Mouse (Mus musculus): Measurements from ENCODE around the gene Immp2l.

Gene Immp2l

GRCm38 (mm10) chr12:41192829-41193228, 168.9 kb downstream of the Immp2l start:
- DNase-seq, result no peak

DNA sequence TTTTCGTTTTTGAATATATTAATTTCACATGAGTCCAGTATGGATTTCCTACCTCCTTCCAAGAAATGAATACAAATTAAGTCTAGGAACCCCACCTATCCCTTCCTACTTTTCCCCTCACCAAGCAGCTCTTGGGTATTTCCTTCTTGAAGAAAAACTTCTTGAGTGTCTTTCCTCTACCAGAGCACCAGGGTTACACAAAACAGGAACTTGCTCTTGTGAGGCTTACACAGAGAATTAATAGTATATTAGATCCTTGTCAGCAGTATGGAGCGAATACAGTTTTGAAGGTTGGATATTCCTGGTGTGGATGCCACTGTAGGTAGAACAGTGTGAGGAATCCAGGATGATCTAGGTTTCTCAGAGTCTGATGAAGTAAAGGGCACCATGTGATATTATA, 172.5 kb downstream of the Immp2l start:
- no peak for DNase-seq

DNA sequence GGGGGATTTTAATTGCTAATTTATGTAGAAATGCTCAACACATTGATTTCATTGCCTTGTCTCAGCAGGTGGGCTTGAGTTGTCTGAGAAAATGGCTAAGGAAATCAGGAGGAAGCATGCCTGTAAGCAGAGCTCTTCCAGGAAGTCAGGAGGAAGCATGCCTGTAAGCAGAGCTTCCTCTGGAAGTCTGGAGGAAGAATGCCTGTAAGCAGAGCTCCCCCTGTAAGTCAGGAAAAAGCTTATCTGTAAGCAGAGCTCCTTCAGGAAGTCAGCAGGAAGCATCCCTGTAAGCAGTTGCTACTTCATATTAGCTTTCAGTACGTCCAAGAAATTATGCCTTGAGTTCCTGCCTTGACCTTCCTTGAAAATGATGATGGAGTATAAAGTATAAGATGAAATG, 191.3 kb downstream of the Immp2l start:
- DNase-seq, result no peak

- DNase-seq, result no peak
Measured at GRCm38 (mm10) chr12:41221893-41222292, 198.0 kb downstream of the Immp2l start.

DNA sequence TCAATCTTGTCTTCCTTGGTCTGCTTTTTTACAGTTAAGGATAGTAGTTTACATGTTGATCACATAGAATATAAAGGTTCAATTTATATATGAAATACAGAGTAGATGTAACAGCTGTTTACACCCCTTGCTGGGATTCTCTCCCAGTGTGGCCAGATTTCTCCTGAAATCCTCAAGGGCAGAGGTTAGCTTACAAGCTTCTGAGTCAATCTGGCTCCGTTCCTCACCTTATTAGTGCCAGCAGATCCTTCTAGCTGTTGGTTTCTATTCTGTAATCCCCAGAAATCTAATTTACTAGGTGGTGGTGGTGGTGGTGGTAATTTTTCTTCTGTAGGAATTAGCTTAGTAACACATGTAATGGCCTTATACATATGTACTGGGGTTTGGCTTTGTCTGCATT, 199.8 kb downstream of the Immp2l start:
- DNase-seq, result no peak

- no peak for DNase-seq
Measured at GRCm38 (mm10) chr12:41224538-41224937, 200.6 kb downstream of the Immp2l start.

DNA sequence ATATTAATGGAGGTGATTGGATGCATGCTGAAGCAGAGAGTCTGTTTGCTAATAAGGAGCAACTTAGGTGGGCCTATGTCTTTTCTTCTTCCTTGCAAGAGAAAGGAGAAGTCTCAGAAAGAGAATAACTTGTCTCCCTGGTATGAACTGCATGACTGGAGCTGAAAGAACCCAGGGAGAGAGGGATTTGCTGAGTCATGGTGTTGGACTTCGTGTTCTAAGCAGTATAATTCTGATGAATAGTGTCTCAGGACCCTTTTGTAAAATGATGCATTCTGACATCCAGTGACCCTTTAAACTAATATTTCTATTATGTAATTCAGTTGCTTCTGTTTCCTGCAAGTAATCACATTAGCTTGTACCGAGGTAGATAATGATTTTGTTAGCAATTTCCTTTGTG, 208.1 kb downstream of the Immp2l start:
- DNase-seq, result no peak

- no peak for DNase-seq
Measured at GRCm38 (mm10) chr12:41237880-41238279, 214.0 kb downstream of the Immp2l start.

DNA sequence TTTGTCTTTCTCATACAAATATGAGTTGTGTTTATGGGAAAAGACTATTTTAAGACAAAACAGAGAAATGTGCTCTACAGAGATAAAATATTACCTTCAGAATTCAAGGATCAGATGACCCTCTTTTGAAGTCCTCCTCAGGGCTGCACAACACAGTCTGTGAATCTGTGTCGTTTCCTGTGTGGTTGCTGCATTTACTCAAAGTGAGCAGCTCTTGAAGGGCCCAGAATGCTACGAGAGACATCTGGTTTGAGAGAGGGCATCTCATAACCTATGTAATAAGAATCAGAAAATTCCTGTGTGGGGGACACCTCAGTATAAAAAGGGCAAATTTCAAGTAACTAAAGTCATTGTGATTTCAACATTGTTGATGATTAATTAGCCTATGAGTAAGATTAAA, 217.3 kb downstream of the Immp2l start:
- DNase-seq, result no peak

DNA sequence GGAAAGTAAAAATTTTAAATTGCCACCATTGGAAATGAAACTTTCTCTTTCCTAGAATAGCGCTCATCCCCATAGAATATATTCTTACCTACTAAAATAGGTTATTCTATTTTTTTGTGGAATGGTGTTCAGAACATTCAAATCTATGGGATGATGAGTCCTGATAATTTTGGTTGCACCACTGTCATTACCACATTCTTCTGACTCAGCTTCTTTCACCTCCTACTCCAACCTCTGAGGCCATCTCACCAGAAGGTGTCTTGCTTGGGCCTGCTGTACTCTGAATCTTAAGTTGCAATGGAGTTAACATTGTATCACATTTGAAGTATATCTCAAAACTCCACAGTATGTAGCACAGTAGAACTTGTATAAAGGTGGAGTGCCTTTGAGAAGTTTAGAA, 224.4 kb downstream of the Immp2l start:
- DNase-seq, result no peak

DNA sequence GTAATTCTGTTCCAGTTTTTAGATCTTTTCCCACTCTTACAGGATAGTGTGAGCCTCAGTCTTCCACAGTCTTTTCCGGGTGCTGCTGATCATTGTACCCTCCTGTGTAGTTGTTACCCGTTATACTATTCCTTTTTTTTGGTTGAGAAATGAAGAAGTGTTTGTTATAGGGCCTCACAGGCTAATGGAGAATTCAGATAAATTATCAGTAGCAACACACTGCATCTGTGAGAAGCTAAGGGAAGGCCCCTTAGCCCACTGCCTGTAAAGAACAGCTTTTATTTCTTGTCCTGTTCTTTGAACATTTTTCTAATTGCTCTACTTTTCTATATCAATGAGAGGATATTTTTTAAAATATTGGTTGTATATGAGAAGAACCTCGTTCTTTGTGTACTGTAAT, 226.2 kb downstream of the Immp2l start:
- DNase-seq, result no peak

GRCm38 (mm10) chr12:41257905-41258304, 234.0 kb downstream of the Immp2l start:
- DNase-seq, result no peak

- no peak for DNase-seq
Measured at GRCm38 (mm10) chr12:41259608-41260007, 235.7 kb downstream of the Immp2l start.

DNA sequence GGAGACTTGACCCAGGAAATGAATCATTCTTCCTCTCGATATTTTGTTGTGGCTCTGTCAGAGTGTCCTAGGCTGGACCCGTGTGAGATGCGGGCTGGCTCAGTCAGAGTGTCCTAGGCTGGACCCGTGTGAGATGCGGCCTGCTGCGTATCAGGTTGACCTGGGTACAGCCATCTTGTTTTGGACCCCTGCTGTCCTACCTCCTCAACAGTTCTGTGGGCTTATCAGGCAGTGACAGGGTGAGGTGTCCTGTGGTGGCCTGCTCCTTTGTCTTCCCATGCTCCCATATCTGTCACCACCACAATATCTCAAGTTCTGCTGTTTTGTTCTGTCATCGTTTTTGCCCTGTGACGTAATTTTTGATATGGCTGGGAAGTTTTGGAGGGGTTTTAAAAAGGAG, 250.2 kb downstream of the Immp2l start:
- no peak for DNase-seq

DNA sequence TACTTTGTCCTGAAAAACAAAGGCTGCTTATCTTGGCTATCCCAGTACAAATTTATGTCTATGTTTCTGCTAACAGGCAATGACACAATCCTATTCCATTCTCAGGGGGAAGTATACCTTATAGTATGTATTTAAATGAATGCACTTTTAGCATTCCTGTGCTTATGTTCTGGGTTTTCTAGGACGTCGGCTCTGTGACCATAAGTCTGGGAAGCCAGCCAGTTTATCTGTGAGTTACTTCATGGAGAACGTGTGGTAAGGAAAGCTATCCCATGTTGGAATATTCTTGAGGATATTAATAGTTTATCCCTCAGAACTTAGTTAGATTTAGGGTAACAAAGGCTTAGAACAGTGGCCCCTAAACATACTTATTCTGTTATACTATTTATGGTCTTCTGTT, 251.5 kb downstream of the Immp2l start:
- no peak for DNase-seq

- DNase-seq, result no peak
Measured at GRCm38 (mm10) chr12:41277896-41278295, 254.0 kb downstream of the Immp2l start.

DNA sequence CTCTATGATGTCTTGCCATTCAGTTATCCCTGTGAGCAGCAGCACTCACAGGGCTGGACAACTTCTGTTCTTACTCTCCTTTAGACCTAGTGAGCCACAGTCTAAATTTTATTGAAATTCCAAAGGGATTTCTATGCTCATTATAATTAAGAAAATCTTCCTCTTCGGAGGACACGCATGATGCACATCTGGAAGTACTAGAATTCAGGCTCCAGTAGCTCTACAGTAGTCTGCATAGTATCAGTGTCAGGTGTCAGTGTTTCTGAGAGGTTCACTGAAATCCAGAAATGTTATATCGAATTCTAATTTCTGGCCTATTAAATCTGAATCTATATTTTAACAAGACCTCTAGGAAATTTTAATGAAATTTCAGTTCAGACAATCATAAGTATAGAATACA, 265.2 kb downstream of the Immp2l start:
- DNase-seq, result no peak

- DNase-seq, result no peak
Measured at GRCm38 (mm10) chr12:41307015-41307414, 283.1 kb downstream of the Immp2l start.

DNA sequence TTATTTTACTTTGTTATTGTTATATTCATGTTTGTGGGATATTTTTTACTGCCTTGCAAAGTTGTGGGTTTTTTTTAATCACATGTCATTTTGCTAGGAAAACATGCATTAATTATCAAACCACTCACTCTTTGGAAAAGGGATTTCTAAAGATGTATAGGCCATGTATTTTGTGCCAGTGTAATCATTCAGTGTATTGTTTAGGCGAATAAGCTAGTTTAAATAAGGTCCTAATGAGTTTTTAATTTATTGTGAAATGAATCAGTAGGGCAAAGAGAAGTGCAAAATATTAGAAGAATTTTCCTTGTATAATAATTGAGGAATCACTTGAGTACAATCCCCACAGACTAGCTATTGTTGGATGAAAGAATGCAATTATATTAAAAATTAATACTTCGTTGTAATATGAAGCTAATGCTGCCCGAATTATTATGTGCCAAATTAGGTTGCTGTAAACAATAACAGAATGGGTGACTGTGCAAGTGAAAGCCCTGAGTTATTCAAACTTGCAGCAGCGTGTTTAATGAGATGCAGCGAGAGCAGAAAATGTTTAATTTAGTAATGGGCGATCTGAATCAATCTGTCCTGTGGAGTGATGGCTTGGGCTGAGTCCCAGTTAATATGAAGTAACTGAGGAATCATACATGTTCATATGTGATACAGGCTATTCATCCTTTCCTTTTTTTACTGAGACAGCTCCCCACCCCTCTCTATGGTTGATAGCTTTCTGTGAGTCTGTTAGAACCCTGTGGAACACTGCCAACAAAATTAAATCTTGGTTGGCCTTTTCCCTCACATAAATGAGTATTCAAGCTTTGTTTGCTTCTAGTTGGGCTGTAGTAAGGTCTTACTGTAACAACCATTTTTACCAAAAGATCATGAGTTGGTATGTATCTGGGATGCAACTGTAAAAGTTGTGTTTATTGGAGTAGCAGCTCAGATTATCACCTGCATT, 285.1 kb downstream of the Immp2l start:
- DNase-seq, result no peak

DNA sequence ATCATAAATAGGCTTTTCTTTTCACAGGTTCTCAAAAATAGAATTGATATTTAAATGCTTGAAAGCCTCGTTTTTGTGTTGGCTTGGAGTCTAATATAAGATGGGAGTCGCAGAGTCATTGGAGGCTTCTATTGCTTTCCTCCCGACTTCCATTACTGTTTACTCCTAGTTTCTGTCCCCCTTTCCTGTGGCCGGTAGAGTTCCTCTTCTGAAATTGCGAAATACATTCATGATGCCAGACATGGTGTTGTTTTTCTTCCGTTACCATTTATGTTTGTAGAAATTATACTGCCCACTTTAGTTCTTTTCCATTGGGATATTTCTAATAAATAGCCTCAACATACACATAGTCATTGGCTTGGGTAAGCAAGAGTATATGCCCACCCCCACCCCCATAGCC, 289.5 kb downstream of the Immp2l start:
- DNase-seq, result no peak

GRCm38 (mm10) chr12:41314811-41315461, 291.0 kb downstream of the Immp2l start:
- no peak for DNase-seq

DNA sequence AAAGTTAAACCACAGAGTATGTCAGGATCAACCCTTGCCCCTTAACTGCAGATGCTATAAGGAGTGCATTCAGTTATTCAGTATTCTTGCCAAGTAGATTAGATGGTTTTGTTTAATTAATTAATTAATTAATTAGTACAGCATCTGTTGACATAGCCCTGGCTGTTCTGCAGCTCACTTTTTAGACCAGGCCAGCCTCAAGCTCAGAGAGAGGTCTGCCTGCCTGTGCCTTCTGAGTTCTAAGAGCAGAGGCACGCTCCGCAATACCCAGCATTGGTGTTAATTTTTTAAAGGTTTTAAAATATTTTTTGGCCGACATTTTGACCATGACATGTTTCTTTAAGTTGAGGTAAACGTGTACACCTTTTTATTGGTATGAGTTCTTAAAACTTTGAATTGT, 292.0 kb downstream of the Immp2l start:
- DNase-seq, result no peak

DNA sequence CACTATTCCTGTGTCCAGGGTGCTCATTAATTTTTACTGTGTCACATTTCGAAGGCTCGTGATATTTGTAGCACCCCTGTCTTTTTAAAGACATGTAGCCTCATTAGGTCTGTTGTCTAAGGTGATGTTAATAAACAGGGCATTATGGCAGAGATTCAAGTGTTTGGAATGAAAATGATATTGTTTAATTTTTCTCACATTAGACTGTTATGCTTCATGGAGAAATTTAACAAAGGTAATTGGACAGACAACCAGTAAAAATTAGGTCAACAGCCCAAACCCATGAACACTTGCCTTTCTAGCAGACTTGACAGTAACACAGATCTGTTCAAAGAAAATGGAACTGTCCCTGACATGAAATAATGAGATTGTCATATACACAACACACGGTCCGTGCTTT, 292.5 kb downstream of the Immp2l start:
- DNase-seq, result no peak

GRCm38 (mm10) chr12:41317431-41317830, 293.5 kb downstream of the Immp2l start:
- DNase-seq, result no peak
